Mouse (Mus musculus) layer of hippocampus, postnatal 36 days (tissue): ENCODE measurements at regions not wholly inside any gene's neighbourhood (a gene's known extent, or its start where the extent isn't known, plus 50 kb on each side); places are given as distances from the start of the nearest gene placed in this dataset.
"Not testable (repeated sequence)": the region's sequence is repeated elsewhere in the genome, so short reads cannot be mapped to it uniquely, and the experiment has no call there.

Experiments
- DNase-seq, 2 experiments: peaks; one replicate each; pipeline ENCODE4 v3.0.0; 2022

GRCm38 (mm10) chr1:166901574-166901973, 99.6 kb upstream of the Fam78b start:
- DNase-seq = no peak

- no peak for DNase-seq
Observed at GRCm38 (mm10) chr1:166903417-166903816, 97.8 kb upstream of the Fam78b start.

GRCm38 (mm10) chr1:166908231-166908805, 92.9 kb upstream of the Fam78b start:
- no peak for DNase-seq

DNA sequence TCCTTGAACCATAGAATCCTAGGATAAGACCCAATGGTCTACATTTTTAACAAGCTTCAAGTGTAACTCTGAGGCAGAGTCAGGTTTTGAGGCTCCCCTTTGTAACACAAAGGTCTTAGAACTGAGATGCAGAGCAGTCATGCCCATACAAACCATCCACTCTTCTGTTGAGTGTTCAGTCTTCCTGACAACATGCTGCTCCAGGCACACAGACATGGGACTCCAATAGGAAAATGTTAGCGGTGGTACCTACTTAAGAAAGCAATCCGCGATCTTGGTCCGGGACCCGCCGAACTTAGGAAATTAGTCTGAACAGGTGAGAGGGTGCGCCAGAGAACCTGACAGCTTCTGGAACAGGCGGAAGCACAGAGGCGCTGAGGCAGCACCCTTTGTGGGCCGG, 89.0 kb upstream of the Fam78b start:
- not testable (repeated sequence) for DNase-seq

GRCm38 (mm10) chr1:166922911-166923712, 78.1 kb upstream of the Fam78b start:
- no peak for DNase-seq

GRCm38 (mm10) chr1:166923713-166923975, 77.6 kb upstream of the Fam78b start:
- no peak for DNase-seq

DNA sequence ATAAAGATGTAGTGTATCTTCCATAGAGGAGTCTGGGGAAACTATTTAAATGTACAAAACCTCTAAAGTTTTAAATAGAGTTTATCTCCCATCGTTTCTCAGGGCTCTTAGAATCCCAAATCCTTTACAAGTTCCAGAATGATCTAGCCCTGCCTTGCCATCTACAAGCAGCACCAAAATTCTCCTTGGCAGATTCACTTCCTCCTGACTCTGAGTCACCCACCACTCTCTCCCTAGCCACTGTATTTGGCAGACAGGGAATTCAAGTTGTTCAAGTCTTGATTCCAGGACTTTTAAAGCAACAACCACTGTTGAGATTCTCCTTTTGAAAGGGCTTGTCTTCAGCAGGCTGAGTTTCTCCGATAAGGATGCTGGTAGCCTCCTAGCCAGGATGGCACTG, 77.1 kb upstream of the Fam78b start:
- no peak for DNase-seq

DNA sequence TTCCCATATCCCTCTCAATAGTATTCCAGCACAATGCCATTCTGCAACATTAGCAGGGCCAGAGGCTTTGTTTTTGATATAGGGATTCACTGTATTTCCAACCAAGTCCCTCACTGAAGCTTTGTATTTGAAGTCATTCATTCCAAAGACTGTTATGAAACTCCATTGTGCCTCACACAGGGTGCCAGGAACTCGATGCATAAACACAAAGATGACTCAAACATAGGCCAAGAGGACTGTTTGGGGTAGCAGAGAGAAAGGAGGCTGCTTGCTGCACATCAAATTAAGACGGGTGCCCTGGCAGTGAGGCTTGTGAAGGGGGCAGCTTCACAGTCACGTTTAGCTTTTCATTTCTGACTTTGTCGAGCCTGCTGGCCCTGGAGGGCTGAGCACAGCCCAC, 75.1 kb upstream of the Fam78b start:
- DNase-seq = no peak

GRCm38 (mm10) chr1:166939744-166940143, 61.5 kb upstream of the Fam78b start:
- not testable (repeated sequence) for DNase-seq

DNA sequence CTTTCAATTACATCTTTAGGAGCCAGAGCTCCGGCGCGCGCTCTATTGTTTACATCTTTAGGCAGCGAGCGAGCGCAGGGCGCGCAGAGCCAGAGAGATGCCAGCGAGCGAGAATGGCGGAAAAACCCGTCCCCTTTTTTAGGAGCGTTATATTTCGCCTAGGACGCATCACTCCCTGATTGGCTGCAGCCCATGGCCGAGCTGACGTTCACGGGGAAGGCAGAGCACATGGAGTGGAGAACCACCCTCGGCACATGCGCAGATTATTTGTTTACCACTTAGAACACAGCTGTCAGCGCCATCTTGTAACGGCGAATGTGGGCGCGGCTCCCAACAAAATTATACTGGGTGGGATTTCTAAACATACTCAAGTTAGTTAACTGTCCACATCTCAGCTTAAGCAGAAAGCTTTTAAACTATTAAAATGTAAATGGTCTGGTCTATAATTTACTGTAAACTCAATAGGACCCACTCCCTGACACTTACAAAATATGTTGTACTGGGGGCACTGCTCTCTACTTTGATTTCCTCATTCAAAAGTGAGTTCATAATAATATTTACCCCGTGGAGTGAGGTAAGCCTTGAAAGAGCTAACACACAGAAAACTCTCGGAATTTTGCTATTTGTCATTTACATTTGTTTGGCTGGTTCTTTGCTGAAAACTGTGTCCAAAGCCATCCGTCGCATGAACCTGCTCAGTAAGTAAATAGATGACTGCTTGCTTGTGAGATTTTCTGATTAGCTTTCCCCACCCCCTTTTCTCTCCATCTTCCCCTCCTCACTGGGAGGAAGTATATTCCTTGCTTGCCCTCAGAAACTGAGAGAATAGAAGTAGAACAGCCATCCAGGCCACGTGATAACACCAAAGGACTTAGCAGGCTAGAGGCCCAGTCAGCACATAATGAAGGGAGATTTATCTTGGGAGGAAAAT, 60.8 kb upstream of the Fam78b start:
- DNase-seq = not testable (repeated sequence)

DNA sequence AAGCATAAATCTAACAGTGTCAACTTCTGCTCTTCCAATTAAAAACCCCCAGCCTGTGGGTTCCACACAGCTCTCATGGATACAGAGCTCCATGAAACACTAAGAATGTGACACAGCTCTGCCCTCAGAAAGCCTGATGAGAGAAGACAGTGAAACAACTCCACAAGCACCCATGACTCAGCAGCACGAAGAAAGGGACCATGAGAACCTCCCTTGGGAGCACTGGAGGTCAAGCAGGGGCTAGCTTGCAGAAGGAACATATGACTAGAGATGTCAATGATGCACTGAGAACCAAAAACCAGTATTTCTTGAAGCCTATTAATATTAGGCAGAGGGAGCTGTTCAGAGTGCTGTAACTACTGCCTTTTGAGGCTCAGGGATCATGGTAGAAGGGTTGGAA, 59.0 kb upstream of the Fam78b start:
- no peak for DNase-seq

DNA sequence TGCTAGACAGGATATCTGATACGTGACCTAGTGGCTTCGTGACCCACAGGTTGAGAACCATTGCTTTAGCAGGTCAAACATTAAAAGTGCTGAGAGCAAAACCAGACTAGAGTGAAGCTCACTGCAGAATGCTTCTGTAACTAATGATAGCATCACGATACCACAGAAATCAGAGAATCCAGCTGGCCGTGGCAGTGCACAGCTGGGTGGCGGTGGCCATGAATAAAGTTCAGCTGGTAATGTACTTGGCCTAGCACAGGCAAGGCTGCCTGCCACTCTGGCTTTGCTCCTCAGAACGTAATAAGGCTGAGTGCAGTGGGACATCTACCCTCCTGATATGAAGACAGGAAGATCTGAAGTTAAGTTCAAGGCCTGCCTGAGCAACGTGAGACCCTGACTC, 56.7 kb upstream of the Fam78b start:
- DNase-seq = no peak

- DNase-seq = no peak
Observed at GRCm38 (mm10) chr1:166947844-166948702, 53.1 kb upstream of the Fam78b start.
